Mouse (Mus musculus) intestine, postnatal 0 days (tissue): ENCODE measurements at regions not wholly inside any gene's neighbourhood (a gene's known extent, or its start where the extent isn't known, plus 50 kb on each side); places are given as distances from the start of the nearest gene placed in this dataset.

Experiments used
- ATAC-seq: fragments of 200-750 bp; cut with Nextera tagmentation; 2 replicates; pipeline ENCODE4 v1.8.0; 2017; ENCODE audit warnings: mild to moderate bottlenecking, moderate TSS enrichment, moderate library complexity
- H3K27ac ChIP-seq: fragments of 300-500 bp; sonication (generic); 2 replicates; pipeline ENCODE4 v1.5.1; 2014; ENCODE audit warnings: mild to moderate bottlenecking, low read depth, low read length, moderate library complexity
- H3K27me3 ChIP-seq: fragments of 300-500 bp; sonication (generic); replicated peaks from 2 replicates; pipeline ENCODE4 v1.6.1; 2014; ENCODE audit warnings: low read length, mixed read lengths; ENCODE audit not compliant: control insufficient read depth, insufficient read depth
- H3K36me3 ChIP-seq: fragments of 300-500 bp; sonication (generic); 2 replicates; pipeline ENCODE4 v1.6.1; 2014; ENCODE audit warnings: mild to moderate bottlenecking, moderate library complexity; ENCODE audit not compliant: control insufficient read depth, insufficient read depth
- H3K4me1 ChIP-seq: fragments of 300-500 bp; sonication (generic); replicated peaks from 2 replicates; pipeline ENCODE4 v1.6.1; 2014; ENCODE audit warnings: antibody characterized with exemption, low read length, mixed read lengths; ENCODE audit not compliant: control insufficient read depth, insufficient read depth
- H3K4me2 ChIP-seq: fragments of 300-500 bp; sonication (generic); replicated peaks from 2 replicates; pipeline ENCODE4 v1.6.1; 2014; ENCODE audit warnings: low read depth, mild to moderate bottlenecking, moderate library complexity
- H3K4me3 ChIP-seq: fragments of 300-500 bp; sonication (generic); 2 replicates; pipeline ENCODE4 v1.5.1; 2014; ENCODE audit warnings: low read depth, low read length
- H3K9ac ChIP-seq: fragments of 300-500 bp; sonication (generic); 2 replicates; pipeline ENCODE4 v1.6.1; 2014; ENCODE audit warnings: mild to moderate bottlenecking, low read depth, low read length
- H3K9me3 ChIP-seq: fragments of 300-500 bp; sonication (generic); 2 replicates; pipeline ENCODE4 v1.6.1; 2016; ENCODE audit warnings: mixed run types; ENCODE audit not compliant: control insufficient read depth
- CTCF ChIP-seq: sonication (generic); IDR thresholded peaks from 2 replicates; pipeline ENCODE4 v1.5.1; 2016; ENCODE audit warnings: low read depth, mild to moderate bottlenecking, control low read depth, antibody characterized with exemption, moderate library complexity
- WGBS: fragments of 180-500 bp; shearing (Covaris S2); extraction: QIAGEN DNeasy Blood & Tissue Kit; methylation state at CpG from one replicate; pipeline ENCODE4 v1.1.7; 2014; 5-methylcytosine and 5-hydroxymethylcytosine counted together

DNA sequence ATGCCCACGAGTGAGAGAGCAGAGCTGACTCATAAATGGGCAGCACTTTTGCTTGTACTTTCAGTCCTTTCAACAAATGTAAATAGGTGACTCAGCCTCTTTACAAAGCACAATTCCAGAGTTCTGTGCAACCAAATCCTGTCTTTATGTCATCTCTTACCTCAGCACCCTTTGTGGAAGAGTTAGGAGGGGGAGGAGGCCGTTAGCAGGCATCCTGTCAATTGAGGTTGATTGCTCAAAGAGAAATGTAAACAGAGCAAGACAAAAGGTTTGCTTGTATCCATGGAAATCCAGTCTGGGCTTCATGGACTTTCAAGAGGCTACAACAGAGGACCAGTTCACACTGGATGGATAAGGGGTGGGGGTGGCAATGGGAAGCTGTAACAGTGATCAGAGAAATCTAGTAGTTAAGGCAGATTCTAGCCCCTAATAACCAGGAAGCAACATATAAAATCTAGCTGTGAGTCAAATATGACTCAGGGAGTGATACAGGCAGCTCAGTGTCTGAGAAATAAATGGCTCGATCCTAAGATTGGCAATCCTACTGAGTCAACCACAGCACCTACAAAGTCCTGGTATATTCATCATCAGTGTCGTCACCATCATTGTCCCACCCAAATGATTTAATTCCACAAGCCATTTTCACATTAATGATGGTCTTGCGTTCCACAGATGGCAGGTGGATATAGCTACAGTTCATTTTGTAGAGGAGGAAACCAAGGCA is 136.0 kb upstream of the Rorb start:
- H3K4me3 ChIP-seq = no peak overlapping the region
- H3K27ac ChIP-seq = no peak overlapping the region
- H3K4me1 ChIP-seq = no peaks in the 10 kb centered on the region
- H3K9ac ChIP-seq = no peak overlapping the region
- WGBS = 48% methylated on average over 5 of the region's 5 CpGs
- H3K9me3 ChIP-seq = no peaks in the 10 kb centered on the region
- no peaks in the 10 kb centered on the region for H3K27me3 ChIP-seq
- ATAC-seq = no peak
- H3K4me2 ChIP-seq = no peak overlapping the region
- H3K36me3 ChIP-seq = no peaks in the 10 kb centered on the region
- TF ChIP-seq CTCF = no peak

DNA sequence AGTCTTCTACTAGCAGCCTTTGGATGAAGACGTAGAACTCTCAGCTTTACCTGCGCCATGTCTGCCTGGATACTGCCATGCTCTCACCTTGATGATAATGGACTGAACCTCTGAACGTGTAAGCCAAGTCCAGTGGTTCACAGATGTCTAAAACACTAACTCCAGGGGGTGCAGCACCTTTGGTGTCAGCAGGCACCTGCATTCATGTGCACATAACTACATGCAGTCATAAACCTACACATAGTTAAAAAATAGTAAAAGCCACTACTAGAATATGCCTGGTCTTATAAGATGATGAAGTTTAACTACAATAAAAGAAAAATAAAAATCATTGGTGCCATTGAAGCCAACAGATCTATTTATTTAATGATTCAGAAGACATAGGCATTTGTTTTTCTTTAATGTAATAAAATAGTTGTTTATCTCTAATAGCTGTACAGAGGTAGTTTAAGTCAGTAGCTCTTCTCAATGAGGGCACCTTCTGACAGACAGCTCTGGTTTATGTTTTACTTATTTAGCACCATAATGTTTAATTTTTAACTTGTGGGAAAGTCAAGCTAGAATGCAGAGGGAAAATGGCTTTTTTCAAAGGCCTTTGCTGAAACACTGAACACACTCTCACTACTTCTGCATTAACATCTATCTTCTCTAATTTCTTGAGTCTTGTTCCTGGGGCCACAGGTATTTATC is 118.5 kb upstream of the Rorb start:
- H3K9me3 ChIP-seq = no peaks in the 10 kb centered on the region
- H3K36me3 ChIP-seq = no peaks in the 10 kb centered on the region
- no peak overlapping the region for H3K4me3 ChIP-seq
- 58% methylated on average over 3 of the region's 3 CpGs for WGBS
- H3K9ac ChIP-seq = no peak overlapping the region
- no peak overlapping the region for H3K27ac ChIP-seq
- H3K27me3 ChIP-seq = no peaks in the 10 kb centered on the region
- H3K4me1 ChIP-seq = no peaks in the 10 kb centered on the region
- TF ChIP-seq CTCF = no peak
- no peak overlapping the region for H3K4me2 ChIP-seq
- ATAC-seq = no peak

DNA sequence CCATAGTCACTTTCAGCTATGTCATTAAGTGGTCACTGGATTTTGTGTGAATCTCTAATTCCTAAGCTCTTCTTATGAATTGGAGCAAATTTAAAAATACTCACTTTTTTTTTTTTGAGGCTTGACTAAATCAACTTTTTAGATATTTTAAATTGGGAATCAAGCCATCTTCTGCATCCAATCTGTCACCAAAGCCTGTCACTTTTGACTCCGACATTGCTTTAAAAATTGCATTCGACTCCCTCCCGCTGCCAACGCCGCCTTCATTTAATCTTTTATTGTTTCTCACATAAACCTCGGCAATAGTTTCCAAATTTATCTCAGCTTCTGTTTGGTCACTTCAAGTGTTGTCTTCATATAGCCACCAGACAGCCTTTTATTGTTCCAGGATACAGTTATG is 109.8 kb upstream of the Rorb start:
- H3K9ac ChIP-seq = no peak overlapping the region
- H3K4me2 ChIP-seq = no peak overlapping the region
- H3K27ac ChIP-seq = no peak overlapping the region
- no peaks in the 10 kb centered on the region for H3K27me3 ChIP-seq
- no peaks in the 10 kb centered on the region for H3K36me3 ChIP-seq
- H3K4me1 ChIP-seq = no peaks in the 10 kb centered on the region
- WGBS = 92% methylated on average over 6 of the region's 6 CpGs
- TF ChIP-seq CTCF = no peak
- H3K4me3 ChIP-seq = no peak overlapping the region
- no peak for ATAC-seq
- no peaks in the 10 kb centered on the region for H3K9me3 ChIP-seq

DNA sequence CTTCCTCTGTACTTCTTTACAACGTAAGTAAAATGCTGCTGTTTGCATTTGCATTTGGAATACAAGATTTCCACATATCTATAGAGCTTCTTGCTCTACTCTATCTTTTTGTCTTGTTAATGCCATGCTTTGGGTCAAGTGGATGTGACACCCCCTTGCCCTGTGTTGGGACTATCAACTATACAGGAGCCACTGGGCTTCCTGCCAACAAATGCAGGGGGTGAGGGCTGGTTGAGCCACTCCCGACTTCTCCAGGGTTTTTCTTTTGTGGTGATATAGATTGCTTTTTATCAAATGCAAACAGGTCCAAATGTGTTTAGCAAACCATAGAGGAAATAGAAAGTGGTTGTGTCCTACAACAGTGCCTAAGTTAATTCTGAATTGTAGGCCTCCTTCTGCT is 108.4 kb upstream of the Rorb start:
- H3K27ac ChIP-seq = no peak overlapping the region
- H3K27me3 ChIP-seq = no peaks in the 10 kb centered on the region

DNA sequence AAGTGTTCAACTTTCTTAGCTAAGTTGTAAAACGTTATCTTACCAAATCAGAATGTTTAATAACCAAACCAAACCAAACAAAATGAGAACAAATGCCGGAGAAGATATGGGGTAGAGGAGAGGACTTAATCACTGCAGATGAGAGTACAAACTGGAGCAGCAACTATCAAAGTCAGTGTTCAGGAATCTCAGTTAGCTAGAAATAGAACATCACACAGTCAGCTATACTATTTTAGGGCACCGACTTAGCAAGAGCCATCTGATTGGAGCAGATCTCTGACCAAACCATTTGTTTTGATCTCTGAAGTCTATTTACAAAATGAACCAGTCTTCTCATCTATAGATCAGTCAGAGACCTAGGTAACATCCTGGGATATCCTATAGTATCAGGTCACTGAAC is 107.7 kb upstream of the Rorb start:
- no peak for TF ChIP-seq CTCF
- Histone ChIP-seq H3K4me3 (no peak overlapping the region), H3K9me3 (no peaks in the 10 kb centered on the region), H3K4me2 (no peak overlapping the region), H3K36me3 (no peaks in the 10 kb centered on the region), H3K27me3 (no peaks in the 10 kb centered on the region), H3K27ac (no peak overlapping the region), H3K9ac (no peak overlapping the region), H3K4me1 (no peaks in the 10 kb centered on the region)
- no peak for ATAC-seq
- WGBS = 53% methylated on average over 3 of the region's 3 CpGs

More for the DNA sequence above, 108.4 kb upstream of the Rorb start:
- no peak for TF ChIP-seq CTCF
- Histone ChIP-seq H3K4me3 (no peak overlapping the region), H3K9me3 (no peaks in the 10 kb centered on the region), H3K36me3 (no peaks in the 10 kb centered on the region), H3K4me1 (no peaks in the 10 kb centered on the region), H3K4me2 (no peak overlapping the region), H3K9ac (no peak overlapping the region)
- no peak for ATAC-seq
- 47% methylated on average over 2 of the region's 2 CpGs for WGBS

DNA sequence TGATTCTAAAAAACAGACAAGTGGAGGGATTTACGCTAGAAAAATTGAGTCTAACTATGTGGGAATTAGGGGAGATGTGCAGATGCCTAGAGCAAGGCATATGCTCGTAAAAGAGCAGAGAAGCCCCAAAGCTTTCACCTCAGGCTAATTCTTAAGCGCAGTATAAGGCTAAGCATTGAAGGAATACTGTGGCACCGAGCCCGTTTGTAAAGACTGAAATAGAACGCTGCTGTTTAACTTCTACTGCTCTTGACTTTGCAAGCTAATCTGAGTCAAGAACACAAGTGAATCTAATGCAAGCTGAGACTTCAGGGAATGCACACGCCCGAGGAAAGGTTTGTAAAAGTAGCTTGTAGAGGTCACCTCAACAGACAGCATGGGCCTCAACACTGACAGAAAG is 88.5 kb upstream of the Rorb start:
- H3K36me3 ChIP-seq = no peaks in the 10 kb centered on the region
- no peak overlapping the region for H3K27ac ChIP-seq
- H3K4me1 ChIP-seq = no peaks in the 10 kb centered on the region
- no peaks in the 10 kb centered on the region for H3K27me3 ChIP-seq
- no peaks in the 10 kb centered on the region for H3K9me3 ChIP-seq
- H3K9ac ChIP-seq = no peak overlapping the region
- TF ChIP-seq CTCF = no peak
- ATAC-seq = no peak
- WGBS = 75% methylated on average over 8 of the region's 8 CpGs
- H3K4me2 ChIP-seq = no peak overlapping the region
- no peak overlapping the region for H3K4me3 ChIP-seq
